Mouse (Mus musculus) hindbrain, embryonic 14.5 days (tissue): ENCODE data around the gene Plpp3. TPM values are rescaled to one million over a fixed set of nuclear protein-coding genes. Genes with fewer than 3 reads are reported as not detected.
"Not testable (repeated sequence)": the region's sequence is repeated elsewhere in the genome, so short reads cannot be mapped to it uniquely, and the experiment has no call there.

Source experiments
- ATAC-seq: fragments of 200-750 bp; cut with Nextera tagmentation; 2 replicates; pipeline ENCODE4 v1.8.0; 2017; ENCODE audit warnings: moderate number of reproducible peaks, mild to moderate bottlenecking, moderate TSS enrichment, moderate library complexity; ENCODE audit not compliant: low FRiP score
- DNase-seq: peaks from one replicate; pipeline ENCODE4 v3.0.0-alpha.2; 2015; ENCODE audit warnings: low spot score
- H3K27ac ChIP-seq: fragments of 300-500 bp; sonication (generic); 2 replicates; pipeline ENCODE4 v1.5.1; 2014; ENCODE audit warnings: mild to moderate bottlenecking, moderate library complexity
- H3K27me3 ChIP-seq: fragments of 300-500 bp; sonication (generic); 2 replicates; pipeline ENCODE4 v1.6.1; 2014; ENCODE audit warnings: mild to moderate bottlenecking, low read length, mixed read lengths; ENCODE audit not compliant: control insufficient read depth, insufficient read depth
- H3K36me3 ChIP-seq: fragments of 300-500 bp; sonication (generic); replicated peaks from 2 replicates; pipeline ENCODE4 v1.6.1; 2014; ENCODE audit not compliant: control insufficient read depth, insufficient read depth
- H3K4me1 ChIP-seq: fragments of 300-500 bp; sonication (generic); replicated peaks from 2 replicates; pipeline ENCODE4 v1.6.1; 2014; ENCODE audit warnings: antibody characterized with exemption, low read length, mixed read lengths; ENCODE audit not compliant: control insufficient read depth, insufficient read depth
- H3K4me2 ChIP-seq: fragments of 300-500 bp; sonication (generic); replicated peaks from 2 replicates; pipeline ENCODE4 v1.6.1; 2014; ENCODE audit warnings: mild to moderate bottlenecking, moderate library complexity
- H3K4me3 ChIP-seq: fragments of 300-500 bp; sonication (generic); replicated peaks from 2 replicates; pipeline ENCODE4 v1.5.1; 2014; ENCODE audit warnings: mild to moderate bottlenecking, low read length
- H3K9ac ChIP-seq: fragments of 300-500 bp; sonication (generic); 2 replicates; pipeline ENCODE4 v1.6.1; 2014
- H3K9me3 ChIP-seq: fragments of 300-500 bp; sonication (generic); 2 replicates; pipeline ENCODE4 v1.6.1; 2016; ENCODE audit warnings: low read length; ENCODE audit not compliant: control insufficient read depth
- WGBS: fragments of 180-500 bp; shearing (Covaris S2); extraction: QIAGEN DNeasy Blood & Tissue Kit; methylation state at CpG from one replicate; pipeline ENCODE4 v1.1.7; 2014; 5-methylcytosine and 5-hydroxymethylcytosine counted together
- polyA plus RNA-seq: library from polyadenylated mRNA; unstranded; fragments of >200 nt; fragmentation: Nextera tagmentation; extraction: Ambion mirVana; gene quantifications from 2 replicates; pipeline ENCODE4 v1.2.1, GENCODE M21; 2014

Plpp3 gene
- polyA plus RNA-seq, 1 experiment from 2014 or later = 69.9 TPM

DNA sequence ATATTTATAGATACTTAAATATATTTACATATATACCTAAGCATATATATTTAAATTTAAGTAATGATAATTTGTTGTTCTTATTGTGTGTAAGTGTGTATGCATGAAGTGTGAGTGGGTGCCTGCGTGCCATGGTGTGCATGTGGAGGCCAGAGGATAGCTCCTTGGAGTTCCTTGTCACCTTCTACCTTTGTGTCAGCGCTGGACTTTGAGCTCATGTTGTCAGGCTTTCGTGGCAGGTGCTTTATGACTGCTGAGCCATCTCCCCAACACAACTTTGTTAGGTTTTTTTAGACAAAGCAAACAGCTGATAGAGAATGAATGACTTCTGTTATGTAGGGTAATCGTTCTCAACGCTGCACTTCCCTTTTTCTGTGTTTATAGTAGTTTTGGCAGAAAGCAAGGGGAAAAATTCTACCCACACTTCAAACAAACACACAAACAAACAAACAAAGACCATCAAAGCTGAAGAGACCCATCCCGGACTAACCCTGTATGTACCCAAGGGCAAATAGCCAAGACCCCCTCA is 111.1 kb downstream of the Plpp3 start:
- DNase-seq = no peak
- Histone ChIP-seq H3K4me3 (no peak overlapping the region), H3K4me1 (no peaks in the 10 kb centered on the region), H3K9ac (no peak overlapping the region), H3K4me2 (no peak overlapping the region), H3K27me3 (no peaks in the 10 kb centered on the region), H3K9me3 (no peaks in the 10 kb centered on the region), H3K27ac (no peak overlapping the region), H3K36me3 (no peaks in the 10 kb centered on the region)
- ATAC-seq = no peak
- WGBS = 84% methylated on average over 6 of the region's 6 CpGs

DNA sequence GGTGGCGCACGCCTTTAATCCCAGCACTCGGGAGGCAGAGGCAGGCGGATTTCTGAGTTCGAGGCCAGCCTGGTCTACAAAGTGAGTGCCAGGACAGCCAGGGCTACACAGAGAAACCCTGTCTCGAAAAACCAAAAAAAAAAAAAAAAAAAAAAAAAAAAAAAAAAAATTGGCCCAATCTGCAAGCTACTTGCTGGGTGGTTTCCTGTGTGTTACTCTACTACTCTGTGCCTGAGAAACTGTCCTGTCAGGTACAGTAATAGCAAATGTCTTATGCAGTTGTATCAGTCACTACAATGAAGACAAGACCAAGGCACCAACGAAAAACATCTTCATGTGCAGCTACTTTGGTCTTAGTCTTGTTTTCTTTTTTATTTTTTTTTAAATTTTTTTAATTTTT is 112.3 kb downstream of the Plpp3 start:
- not testable (repeated sequence) for H3K4me3 ChIP-seq, H3K27ac ChIP-seq, DNase-seq, H3K27me3 ChIP-seq, ATAC-seq, H3K9ac ChIP-seq, H3K36me3 ChIP-seq, H3K4me2 ChIP-seq, H3K4me1 ChIP-seq, H3K9me3 ChIP-seq
- 97% methylated on average over 4 of the region's 7 CpGs for WGBS

DNA sequence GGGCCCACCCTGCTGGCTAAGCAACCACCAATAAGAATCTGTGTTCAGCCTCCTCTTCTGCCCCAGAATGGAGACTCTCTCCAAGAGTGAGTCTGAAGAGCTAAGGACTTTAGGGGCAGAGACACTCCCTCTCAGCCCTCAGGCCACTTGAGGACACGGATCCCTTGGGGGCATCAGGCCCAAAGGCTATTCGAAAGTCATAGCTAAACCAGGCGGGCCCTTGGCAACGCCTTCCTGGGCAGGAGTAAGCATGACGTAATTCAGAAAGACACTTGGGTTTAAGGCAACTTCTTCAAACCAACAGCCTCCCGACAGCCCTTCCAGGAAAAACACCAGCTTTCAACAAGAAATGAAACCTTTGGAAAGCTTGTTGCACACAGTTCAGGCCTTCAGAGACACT is 114.0 kb downstream of the Plpp3 start:
- H3K9me3 ChIP-seq = no peaks in the 10 kb centered on the region
- 86% methylated on average over 6 of the region's 6 CpGs for WGBS
- ATAC-seq = no peak
- no peak overlapping the region for H3K4me3 ChIP-seq
- DNase-seq = no peak
- H3K27ac ChIP-seq = no peak overlapping the region
- H3K36me3 ChIP-seq = no peaks in the 10 kb centered on the region
- no peaks in the 10 kb centered on the region for H3K27me3 ChIP-seq
- H3K9ac ChIP-seq = no peak overlapping the region
- H3K4me1 ChIP-seq = peaks cover 8% of the 10 kb centered on the region; the same call in 1 of the 2 replicates
- H3K4me2 ChIP-seq = no peak overlapping the region

DNA sequence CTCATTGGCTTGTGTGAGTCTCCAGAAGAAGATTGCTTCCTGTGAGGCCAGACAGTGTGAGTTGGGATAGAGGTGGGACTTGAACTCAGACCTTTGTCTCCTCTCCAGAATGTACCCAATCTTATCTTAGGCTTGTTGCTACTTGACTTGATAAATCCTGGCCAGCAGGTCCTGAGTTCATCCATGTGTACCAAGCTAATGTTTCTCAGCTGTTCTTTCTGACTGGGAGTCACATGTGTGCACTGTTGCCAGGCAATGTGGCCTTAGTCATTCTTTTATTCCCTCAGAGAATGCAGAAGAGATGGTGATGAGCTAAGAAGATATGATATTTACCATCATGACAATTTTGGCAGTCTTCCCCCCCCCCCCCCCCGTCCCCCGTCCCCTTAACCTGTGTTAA is 115.9 kb downstream of the Plpp3 start:
- no peaks in the 10 kb centered on the region for H3K36me3 ChIP-seq
- WGBS = 72% methylated on average over 2 of the region's 2 CpGs
- no peak for DNase-seq
- H3K27ac ChIP-seq = no peak overlapping the region
- H3K4me3 ChIP-seq = no peak overlapping the region
- ATAC-seq = no peak
- no peak overlapping the region for H3K9ac ChIP-seq
- no peak overlapping the region for H3K4me2 ChIP-seq
- peaks cover 11% of the 10 kb centered on the region; the same call in 1 of the 2 replicates for H3K4me1 ChIP-seq
- H3K27me3 ChIP-seq = no peaks in the 10 kb centered on the region
- H3K9me3 ChIP-seq = no peaks in the 10 kb centered on the region

DNA sequence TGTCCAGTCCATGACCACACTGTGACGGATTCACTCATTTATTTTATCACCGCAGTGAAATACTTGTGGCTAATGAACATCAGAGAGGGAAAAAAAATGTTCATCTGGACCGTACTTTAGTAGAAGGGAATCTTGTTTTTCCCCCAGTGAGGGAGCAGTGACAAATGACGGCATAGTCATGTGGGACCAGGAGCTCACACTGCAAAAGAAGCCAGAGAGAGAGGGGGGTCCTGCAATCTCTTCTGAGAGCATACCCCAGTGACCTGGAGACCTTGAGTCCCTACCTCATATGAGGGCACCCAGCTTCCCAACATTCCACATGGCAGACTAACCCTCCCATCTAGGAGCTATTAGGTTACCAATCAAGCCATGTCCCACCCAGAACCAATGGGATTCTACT is 116.3 kb downstream of the Plpp3 start:
- ATAC-seq (no peak), DNase-seq (no peak)
- no peak overlapping the region for H3K9ac ChIP-seq
- no peaks in the 10 kb centered on the region for H3K36me3 ChIP-seq
- WGBS = 87% methylated on average over 4 of the region's 4 CpGs
- H3K4me3 ChIP-seq = no peak overlapping the region
- H3K4me1 ChIP-seq = peaks cover 11% of the 10 kb centered on the region; the same call in 1 of the 2 replicates
- H3K27me3 ChIP-seq = no peaks in the 10 kb centered on the region
- H3K4me2 ChIP-seq = no peak overlapping the region
- no peak overlapping the region for H3K27ac ChIP-seq
- no peaks in the 10 kb centered on the region for H3K9me3 ChIP-seq

DNA sequence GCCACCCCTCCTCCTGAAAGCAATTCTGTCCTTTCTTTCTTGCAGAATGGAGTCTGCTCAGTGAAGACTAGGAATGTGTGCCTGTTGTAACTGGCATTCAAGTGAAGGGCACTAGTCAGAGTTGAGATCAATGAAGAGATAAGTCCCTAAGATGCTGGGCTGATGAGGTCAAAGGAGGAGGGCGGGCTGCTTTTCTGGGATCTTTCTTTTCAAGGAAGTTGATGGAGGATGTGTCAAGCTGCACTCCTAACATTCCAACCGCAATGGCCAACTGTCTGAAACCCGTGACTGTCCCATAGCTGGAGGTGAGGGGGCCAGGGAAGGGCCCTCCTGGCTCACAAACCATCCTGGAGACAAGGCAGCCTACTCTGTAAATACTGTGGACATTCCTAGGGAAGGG is 118.5 kb downstream of the Plpp3 start:
- DNase-seq (no peak), ATAC-seq (no peak)
- Histone ChIP-seq H3K4me3 (no peak overlapping the region), H3K9me3 (no peaks in the 10 kb centered on the region), H3K4me1 (peaks cover 11% of the 10 kb centered on the region; the same call in 1 of the 2 replicates), H3K9ac (no peak overlapping the region), H3K36me3 (no peaks in the 10 kb centered on the region), H3K27me3 (no peaks in the 10 kb centered on the region), H3K4me2 (no peak overlapping the region), H3K27ac (no peak overlapping the region)
- WGBS = 39% methylated on average over 3 of the region's 3 CpGs

DNA sequence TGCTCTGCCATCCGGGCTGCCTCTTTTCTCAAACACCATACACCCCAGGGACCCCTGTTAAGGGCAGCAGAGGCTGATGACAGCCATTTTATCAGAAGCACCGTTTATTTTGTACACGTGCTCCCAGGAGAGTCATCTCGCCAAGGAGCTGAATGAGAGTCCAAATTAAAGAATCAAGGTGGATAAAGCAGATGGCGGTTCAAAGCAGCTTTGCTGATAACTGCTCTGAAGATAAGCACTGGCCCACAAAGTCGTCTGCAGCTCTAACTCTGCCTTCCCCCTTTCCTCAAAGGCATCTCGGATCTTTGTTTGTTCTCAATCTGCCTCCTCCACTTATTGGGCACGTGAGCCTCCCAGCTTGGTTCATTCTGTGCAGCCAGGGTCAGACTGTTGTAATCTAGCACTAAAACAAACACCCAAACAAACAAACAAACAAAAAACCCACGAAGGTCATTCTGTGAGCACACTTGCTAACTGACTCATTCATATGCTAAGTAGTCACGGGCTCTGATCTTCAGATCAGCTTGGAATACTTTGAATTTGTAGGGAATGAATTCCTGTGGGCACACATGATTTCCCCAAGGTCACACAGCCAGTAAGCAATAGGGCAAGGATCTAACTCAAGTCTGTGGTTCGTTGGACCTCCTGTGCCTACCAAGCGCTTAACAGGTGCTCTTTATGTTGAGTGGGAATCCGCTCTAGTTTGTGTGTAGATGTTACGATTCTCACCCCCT is 119.1 kb downstream of the Plpp3 start:
- ATAC-seq = no peak
- Histone ChIP-seq H3K27ac (no peak overlapping the region), H3K36me3 (no peaks in the 10 kb centered on the region), H3K4me1 (peaks cover 11% of the 10 kb centered on the region; the same call in 1 of the 2 replicates), H3K4me3 (no peak overlapping the region), H3K4me2 (no peak overlapping the region), H3K9me3 (no peaks in the 10 kb centered on the region), H3K9ac (no peak overlapping the region), H3K27me3 (no peaks in the 10 kb centered on the region)
- no peak for DNase-seq
- 31% methylated on average over 14 of the region's 14 CpGs for WGBS

DNA sequence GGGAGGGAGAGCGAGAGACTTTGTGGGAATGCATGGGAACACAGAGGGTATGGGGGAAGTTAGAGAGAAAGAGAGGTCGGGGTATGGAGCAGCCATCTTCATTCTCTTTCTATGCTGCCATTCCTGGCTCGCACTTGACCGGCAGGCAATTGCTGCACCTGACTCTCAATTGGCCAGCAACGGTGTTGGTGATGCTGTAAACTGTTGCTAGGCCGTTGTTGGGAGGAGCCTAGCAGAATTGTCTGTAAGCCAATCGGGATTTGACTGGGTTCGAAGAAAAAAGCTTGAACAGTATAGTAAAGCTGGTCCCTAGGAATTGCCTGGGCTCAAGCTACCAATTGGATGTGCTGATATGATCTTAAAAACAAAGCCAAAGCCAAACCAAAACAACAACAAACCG is 121.0 kb downstream of the Plpp3 start:
- Histone ChIP-seq H3K4me2 (no peak overlapping the region), H3K27ac (no peak overlapping the region), H3K36me3 (no peaks in the 10 kb centered on the region), H3K9me3 (no peaks in the 10 kb centered on the region), H3K9ac (no peak overlapping the region), H3K27me3 (no peaks in the 10 kb centered on the region), H3K4me1 (peaks cover 21% of the 10 kb centered on the region; the same call in 1 of the 2 replicates), H3K4me3 (no peak overlapping the region)
- DNase-seq (no peak), ATAC-seq (no peak)
- WGBS = 65% methylated on average over 9 of the region's 9 CpGs

DNA sequence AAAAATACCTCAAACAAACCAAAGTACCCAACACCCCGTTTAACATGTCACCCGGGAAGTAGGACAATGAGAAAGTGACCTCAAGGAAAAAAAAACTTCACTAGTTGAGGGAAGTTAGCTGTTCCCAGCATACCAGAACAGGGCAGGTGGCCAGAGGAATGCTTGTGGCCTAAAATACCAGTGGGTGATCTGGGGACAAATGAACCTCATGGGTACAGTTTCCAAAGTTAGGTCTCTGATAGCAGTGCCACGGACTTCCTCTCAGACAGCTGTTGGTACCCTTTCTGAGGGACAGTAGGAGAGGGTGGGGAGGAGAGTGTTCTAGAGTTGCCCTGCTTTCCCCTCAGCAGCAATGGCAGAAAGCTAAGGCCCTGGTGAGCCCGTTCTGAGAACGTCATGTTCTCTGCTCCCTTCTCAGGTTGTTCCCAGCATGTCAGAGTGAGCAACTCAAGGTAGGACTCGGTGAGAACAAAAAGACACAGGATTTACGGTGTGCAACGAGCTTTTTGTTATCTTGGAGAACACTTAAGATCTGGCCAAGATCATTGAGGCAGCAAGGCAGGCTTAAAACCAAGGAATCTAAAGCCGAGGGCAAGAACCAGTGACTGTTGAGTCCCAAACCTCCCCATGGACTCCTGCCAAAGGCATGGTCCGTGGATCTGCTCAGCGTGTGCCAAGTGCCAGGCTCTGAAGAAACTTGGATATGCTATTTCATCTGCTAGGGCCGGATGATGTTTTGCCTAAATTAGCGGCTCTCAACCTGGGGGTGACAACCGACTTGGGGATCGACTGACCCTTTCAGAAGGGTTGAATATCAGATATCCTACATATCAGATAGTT is 121.6 kb downstream of the Plpp3 start:
- ATAC-seq (no peak), DNase-seq (no peak)
- no peak overlapping the region for H3K9ac ChIP-seq
- no peaks in the 10 kb centered on the region for H3K36me3 ChIP-seq
- H3K27me3 ChIP-seq = no peaks in the 10 kb centered on the region
- 90% methylated on average over 15 of the region's 15 CpGs for WGBS
- no peak overlapping the region for H3K4me2 ChIP-seq
- H3K27ac ChIP-seq = no peak overlapping the region
- no peaks in the 10 kb centered on the region for H3K9me3 ChIP-seq
- H3K4me3 ChIP-seq = no peak overlapping the region
- peaks cover 21% of the 10 kb centered on the region; the same call in 1 of the 2 replicates for H3K4me1 ChIP-seq
